Mouse (Mus musculus) spleen, adult 12 weeks (tissue): ENCODE measurements around the gene Olfr263.
"Not testable (repeated sequence)": the region's sequence is repeated elsewhere in the genome, so short reads cannot be mapped to it uniquely, and the experiment has no call there.

Source experiments
- DNase-seq: peaks from one replicate; pipeline ENCODE4 v3.0.0; 2022; ENCODE audit warnings: low spot score

The Olfr263 gene

DNA sequence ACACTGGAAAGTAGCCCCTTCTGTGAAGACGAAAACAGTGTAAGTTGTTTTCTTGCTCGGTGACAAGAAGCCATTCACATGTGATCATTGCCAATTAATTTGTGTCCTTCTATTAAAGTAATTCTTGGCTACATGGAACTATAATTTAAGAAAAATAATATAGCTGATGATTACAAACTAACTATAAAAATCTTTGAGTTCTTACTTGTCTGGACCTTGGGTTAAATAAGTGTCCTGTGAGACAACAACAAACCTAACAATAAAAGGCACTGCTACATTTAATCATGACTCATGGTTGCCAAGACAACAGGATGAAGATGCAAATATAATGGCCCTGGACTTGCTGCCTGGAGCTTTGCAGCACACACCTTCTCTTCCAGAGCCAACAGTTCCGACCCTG, at the start of gene Olfr263:
Gene Olfr263 (plus strand): TSS at position 301 of the 400 bp plus-strand sequence.
- DNase-seq = not testable (repeated sequence)

DNA sequence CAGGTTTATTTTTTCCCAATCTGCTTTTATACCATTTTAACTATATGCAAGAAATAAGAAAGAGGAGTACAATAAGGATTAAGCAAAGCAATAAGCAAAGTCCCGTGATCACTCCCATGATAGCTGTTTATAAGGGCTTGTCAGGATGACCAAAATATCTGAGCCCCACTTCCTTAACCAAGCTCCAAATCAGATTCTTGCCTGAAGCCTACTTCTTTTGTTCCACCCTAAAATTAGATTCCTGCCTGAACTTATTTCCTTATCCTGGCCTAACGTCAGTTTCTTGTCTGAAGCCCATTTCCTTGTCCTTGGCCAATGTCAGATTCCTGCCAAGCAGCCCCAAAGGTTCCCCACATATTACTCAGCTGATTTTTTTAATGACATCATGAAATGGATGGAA, 46.8 kb upstream of the Olfr263 start:
- no peak for DNase-seq

DNA sequence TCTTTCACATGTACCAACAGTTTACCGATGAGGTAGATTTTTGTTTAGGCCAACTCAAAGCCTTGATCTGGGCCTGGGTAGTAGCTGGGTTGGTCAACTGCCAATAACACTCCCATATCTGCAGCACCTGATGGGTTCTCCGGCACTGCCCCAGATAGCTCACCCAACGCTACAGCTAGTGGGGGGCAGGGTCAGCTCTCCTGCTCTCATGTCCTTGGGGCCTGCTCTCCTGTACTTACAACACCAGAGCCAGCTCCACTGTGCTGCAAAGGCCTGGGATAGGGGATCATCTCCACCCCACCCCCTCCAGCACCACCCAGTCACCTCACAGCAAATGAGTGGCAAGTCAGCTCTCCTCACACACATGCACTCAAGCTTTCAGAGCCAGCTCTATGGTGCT, 19.7 kb upstream of the Olfr263 start:
- no peak for DNase-seq

DNA sequence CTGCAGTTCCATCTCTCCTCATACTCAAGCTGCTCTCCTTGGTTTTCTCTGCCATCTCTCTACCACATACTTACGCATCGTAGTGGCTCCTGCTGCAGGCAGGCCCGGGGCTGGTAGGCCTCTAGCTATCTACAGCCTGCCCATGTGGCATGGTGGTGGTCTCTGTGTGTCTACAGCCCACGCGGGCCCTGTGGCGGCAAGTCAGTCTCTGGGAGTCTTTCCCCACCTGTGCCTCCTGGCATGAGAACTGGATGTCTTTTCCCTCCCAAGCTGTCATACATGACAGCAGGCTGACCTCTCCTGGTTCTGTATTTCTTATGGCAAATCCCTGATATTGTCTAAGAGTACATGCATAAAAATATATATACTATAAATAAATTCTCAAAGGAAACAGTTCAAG, 19.0 kb upstream of the Olfr263 start:
- DNase-seq = no peak

DNA sequence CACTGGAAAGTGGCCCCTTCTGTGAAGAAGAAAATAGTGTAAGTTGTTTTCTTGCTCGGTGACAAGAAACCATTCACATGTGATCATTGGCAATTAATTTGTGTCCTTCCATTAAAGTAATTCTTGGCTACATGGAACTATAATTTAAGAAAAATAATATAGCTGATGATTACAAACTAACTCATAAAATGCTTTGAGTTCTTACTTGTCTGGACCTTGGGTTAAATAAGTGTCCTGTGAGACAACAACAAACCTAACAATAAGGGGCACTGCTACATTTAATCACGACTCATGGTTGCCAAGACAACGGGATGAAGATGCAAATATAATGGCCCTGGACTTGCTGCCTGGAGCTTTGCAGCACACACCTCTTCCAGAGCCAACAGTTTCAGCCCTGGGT, 18.3 kb upstream of the Olfr263 start, which contains the start of gene Olfr1369-ps1:
Gene Olfr1369-ps1 (plus strand): TSS at position 301 of the 400 bp plus-strand sequence.
- not testable (repeated sequence) for DNase-seq

DNA sequence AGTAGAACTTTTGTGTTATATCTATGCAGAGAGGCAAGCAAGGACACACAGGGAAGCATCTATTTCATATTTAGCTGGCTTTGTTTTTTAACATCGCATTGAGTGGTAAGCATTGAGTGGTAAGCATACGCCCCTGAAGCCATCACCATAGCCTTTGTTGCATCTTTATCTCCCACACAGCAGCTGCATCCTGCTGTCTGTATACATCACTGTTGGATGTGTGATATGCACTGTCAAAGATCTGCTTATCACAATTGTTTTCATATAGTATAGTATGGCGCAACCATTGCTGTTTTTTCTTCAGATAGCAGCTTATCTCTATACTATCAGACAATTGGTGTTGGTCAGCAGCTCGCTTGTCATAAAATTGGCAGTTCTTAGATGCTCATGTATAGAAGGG, 15.3 kb upstream of the Olfr263 start:
- no peak for DNase-seq

DNA sequence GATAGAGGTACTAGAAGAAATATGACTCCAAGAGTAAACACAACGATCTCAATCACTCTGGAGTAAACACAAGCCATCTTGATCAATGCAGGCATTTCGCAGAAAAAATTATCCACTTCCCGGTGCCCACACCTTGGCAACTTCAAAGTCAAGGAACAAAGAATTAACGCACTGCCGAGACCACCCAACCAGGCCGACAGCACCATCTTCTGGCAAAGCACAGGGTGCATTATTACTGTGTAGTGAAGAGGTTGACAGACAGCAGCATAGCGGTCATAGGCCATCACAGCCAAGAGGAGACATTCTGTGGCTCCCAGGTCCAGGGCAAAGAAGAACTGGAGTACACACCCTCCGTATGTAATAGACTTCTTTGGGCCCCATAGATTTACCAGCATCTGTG, 13.0 kb downstream of the Olfr263 start:
- DNase-seq = no peak

DNA sequence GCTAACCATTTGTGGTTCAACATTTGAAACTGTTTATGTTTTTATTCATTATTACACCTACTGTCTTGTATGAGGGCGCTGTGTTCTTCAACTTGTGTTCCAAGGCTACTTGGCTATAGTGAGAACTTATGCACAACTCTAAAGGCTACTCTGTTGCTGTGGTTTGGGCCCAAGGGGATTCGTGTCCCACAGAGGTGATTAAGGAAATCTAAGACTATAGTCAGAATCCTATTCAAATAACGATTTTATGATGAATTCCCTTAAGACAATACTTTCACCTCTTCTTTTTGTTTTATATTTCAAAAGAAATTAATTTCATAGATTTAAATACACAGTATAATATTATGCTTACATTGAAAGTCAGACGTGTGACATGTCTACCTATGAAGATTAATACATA, 16.3 kb downstream of the Olfr263 start, which contains the start of gene Olfr1368:
Gene Olfr1368 (minus strand): TSS at position 101 of the 400 bp plus-strand sequence.
- no peak for DNase-seq

DNA sequence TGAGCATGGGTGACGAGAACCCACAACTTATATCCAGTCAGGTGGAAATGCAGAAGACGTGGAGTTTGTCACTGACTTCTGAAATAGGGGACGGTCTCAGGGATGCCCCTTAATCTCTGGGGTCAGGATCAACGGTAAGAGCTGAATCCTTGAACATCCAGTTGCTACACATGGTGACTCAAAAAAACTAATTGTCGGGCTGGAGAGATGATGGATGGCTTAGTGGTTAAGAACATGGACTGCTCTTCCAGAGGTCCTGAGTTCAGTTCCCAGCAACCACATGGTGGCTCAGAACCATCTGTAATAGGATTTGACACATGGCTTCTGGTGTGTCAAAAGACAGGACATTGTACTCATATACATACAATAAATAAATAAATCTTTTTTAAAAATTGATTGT, 26.4 kb downstream of the Olfr263 start:
- no peak for DNase-seq

DNA sequence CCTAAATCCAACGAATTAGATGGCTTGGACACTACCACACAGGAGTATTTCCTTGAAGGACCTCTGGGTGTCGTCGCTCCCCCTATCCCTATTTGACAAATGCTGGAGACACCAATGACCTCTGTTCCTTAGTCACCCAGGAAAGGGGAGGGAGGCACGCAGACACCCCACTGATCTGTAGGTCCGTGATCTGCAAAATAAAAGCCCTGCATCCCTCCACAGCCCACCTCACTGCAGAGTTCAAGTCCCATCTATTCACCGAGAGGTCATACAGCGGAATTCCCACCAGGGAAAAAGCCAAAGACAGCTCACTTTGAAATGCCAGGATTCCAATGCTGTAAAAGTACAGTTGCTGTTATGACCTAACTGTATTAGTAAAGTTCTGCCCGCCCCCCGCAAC, 28.6 kb downstream of the Olfr263 start:
- no peak for DNase-seq

DNA sequence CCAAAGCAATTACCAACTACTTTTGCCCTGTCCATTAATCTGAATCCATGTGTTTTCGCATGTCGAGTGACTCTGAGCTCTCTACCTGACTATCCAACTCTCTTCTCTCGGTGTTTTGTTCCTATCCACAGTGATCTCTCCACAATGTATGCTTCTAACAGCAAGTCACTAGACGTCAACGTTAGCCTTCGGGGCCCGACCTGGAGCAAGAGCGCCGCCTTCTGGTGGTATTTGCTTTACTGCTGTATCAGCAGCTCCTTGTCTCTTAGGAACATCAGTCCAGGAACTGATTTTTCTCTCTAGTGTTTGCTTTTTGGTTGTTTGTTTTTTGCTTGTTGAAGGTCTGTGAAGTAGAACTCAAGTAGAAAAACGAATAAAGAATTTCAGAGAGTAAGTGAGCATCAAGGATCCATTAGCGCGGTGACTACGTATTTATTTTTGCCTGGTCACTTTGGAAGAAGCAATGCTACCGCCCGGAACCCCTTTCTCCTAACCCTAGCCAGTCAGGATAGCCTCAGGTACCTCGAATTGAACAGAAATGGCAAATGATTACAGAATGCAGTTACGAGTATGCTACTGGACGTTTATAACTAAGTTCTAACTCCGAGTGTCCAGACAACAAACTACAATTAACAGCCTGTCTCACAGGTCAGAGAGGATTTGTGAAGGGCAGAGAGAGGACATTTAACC, 29.5 kb downstream of the Olfr263 start:
- peak; percentile 68 for DNase-seq

DNA sequence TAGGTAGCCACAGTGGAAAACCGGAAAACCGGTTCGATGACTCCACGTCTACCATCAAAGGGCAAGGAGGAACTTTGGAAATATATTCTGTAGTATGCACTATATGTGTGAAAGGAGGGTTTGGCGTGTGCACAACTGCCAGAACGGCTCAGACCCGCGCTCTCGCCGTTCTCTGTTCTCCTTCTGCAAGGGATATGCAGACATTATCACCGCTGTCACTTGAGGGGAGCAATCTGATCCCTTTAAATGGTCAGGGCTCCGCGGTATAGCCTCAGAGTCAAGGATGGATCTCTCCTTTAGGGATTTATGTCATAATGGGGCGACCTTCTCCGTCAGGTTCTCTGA, 30.0 kb downstream of the Olfr263 start:
- no peak for DNase-seq

DNA sequence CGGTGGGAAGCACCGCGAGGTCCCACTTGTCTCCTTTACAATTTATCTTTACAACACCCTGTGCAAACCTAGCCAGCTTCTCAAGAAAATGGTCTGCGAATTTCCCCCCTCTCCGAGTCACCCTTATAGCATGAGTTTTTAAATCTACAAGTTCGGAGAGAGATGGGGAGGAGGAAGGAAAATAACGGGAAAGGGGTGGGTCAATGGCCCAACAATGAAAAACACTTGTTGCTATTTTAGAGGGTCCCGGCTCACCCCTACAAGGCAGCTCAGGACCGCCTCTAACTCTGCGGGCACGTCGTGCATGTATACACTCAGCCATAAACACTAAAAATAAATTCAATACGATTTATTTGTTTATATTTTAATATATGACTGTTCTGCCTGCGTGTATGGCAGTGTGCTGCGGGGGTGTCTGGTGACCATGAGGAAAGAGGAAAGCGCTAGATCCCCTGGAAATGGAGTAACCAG, 30.6 kb downstream of the Olfr263 start:
- DNase-seq = peak; percentile 15

DNA sequence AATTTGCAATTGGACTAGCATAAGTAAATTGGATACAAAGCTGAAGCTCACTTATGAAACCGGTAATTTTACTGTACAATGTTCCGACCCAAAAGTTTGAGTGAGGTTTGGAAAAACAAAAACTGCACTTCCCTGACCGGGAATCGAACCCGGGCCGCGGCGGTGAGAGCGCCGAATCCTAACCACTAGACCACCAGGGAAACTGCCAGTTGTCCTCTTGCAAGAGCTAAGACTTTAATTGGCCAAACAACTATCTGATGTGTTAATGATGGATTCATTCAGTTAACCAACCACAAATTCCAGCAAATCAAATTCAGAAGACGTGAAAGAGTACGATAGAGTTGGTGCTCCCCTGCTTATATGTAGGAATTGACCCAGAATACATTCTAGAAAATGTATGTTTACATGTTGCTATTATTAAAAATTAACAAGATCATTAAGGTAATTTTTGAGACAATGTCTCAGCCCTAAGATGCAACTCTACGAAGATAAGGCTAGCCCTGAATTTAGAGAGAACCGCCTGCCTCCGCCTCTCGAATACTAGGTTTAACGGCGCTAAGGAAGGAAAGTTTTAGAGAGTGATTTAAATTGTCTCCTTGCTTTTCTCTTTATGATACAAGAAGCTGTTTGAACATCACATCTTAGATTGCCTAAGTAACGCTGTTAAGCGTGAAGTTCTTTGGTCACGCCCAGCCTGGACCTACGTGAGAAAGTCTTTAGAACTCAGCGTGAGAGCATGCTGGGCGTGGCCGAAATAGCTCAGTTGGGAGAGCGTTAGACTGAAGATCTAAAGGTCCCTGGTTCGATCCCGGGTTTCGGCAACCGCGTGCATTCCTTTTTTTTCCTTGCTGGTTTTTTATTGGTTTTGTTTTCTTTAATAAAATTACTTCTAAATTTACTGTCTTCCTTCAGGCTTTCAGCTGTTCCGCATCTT, 31.5 kb downstream of the Olfr263 start:
- DNase-seq = peak; percentile 89

DNA sequence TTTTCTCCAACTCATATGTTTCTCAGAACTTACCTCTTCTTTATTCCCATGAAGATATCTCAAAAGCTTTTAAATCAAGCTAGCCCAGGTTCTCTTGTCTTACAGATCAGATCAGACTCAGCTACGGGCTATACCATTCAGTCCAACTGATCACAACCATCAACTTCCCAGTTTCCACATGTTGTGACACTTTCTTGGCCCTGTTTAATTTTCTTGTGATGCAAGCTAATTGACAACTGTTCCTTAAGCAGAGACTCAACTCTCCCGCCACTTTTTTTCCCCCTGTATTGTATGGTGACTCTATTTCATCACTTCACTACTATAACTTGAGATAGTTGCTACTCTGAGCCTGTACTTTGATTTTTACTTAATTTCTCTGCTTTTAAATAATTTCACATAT, 32.2 kb downstream of the Olfr263 start:
- no peak for DNase-seq

DNA sequence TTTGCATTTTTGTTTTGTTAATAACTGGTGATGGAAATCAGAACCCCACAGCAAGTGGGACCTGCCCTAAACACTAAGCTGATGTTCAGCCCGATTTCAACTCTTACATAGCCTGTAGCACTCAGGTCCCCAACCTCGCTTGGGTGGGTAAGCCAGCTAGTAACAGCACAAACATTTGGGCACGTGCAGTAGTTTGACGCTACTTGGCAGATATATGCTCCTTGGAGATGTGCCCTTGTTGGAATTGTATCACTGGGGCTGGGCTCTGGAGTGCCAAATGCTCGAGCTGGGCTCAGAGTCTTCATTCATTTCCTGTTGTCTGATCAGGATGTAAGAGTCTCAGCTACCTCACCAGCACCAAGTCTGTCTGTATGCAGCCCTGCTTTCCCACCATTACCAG, 33.2 kb downstream of the Olfr263 start:
- no peak for DNase-seq

DNA sequence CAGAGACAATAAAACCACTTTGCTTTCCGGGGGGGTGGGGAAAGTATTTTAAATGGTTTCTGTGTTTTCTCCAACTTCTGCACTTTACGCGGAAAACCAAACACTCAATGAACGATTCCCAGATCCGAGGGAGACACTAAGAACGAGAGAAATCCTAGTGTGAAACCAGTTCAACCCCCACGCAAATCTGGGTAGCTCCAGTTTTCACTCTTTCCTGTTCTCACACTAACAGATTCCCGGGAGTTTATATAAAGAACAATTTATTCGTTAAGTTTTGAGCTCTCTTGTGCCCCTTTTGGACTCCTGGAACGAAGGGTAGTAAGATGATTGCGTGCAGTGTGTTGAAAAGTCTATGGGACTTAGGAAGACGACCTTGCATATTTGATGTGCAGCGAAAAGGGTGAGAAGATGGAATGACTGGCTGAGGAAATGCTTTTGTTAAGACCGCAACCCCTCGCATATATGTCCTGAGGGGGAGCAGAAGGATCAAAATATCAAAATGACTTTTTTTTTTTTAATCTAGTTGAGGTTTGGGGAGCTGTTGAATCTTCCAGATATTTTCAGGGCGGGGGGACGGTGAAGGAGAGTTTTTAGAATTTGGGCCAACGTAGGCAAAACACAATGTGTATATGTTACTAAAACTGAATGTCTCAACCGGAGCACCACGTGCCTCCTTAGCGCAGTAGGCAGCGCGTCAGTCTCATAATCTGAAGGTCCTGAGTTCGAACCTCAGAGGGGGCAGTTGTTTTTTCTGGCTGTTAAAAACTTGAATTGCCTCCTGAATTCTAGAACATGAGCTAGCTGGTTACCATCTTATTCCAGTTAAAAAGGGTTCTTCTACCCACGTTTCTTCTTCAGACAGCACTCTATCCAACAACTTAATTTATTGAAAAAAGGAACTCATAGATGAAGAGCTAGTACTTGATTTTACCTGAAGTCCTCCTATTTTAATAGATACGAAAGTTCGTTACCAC, 37.8 kb downstream of the Olfr263 start:
- peak; percentile 74 for DNase-seq

DNA sequence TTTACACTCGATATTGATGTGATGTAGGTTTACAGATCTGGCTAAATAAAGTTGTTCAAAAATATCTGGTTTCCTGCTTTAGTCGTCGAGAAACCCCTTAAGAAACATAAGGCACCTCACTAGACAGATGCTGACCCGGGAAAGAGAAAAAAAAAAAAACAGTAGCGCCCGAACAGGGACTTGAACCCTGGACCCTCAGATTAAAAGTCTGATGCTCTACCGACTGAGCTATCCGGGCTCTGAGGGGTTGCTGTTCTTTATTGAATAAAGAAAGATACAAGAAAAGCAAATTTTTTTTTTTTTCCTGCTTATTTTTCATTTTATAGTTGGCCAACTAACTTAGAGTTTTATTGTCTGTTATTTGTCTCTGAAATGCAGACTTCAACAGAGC, 38.5 kb downstream of the Olfr263 start:
- DNase-seq = peak; percentile 42

DNA sequence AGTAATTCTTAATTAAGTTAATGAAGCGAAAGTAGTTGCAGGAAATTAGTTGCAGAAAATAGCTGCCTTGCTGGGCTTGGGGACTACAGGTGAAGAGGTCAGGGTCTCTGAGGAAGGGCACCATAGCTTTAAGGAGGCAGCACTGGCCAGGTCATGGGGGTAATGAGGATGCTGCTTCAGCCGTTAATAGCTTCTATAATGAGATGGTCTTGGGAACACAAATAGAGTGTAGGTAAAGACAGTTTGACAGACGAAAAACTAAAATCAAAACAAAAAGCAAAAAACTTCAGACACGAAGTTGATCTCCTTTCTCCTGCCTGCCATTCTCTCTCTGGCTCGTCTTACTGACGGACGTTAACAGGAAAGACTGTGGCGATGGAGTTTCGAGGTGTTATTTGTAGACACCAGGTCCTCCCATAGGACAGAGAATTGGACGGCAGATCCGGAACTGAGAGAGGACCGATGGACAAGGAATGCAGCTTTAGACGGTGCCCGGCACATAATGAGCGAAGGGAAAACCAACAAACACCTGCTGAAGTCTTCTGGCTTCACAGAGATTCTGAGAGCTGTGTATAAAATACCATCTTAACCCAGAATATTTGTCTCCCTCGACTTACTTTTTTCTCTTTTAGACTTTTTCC, 39.1 kb downstream of the Olfr263 start:
- DNase-seq = peak; percentile 41

DNA sequence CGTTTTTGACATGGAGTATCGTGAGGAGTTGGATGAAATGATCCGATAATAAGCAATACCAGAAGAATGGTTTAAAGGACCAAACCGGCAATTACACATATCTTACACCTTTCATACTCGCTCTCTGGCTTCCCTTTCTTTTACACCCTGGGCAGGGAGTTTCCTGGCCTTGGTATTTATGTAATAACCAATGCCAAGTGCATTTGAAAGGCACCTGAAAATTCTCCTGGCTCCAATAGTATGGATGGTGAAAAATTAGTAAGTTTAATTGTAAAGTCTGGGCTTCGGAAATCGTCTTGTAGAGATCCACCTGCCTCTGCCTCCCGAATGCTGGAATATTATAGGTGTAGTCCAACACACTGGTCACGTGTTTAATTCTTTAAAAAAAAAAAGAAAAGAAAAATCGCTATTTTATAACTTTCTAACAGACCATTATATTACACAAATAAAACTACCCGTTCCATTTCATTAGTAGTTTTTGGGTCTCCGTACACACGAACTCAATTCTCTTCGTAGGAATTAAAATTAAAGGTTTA, 39.8 kb downstream of the Olfr263 start:
- DNase-seq = no peak
